Mouse (Mus musculus): ENCODE results near the gene C2cd5. TPM values are rescaled to one million over a fixed set of nuclear protein-coding genes. Genes with fewer than 3 reads are reported as not detected.
"Not testable (repeated sequence)": the region's sequence is repeated elsewhere in the genome, so short reads cannot be mapped to it uniquely, and the experiment has no call there.

The C2cd5 gene
- 43.1 and 43.4 TPM in 2 replicates for polyA plus RNA-seq (2015; fragmentation: Nextera tagmentation; extraction: Ambion mirVana)

- Histone ChIP-seq H3K9me3 (no peaks in the 10 kb centered on the region), H3K9ac (peak within 1 kb of the TSS; percentile 94)
These were observed at the start of gene C2cd5 for GRCm38 (mm10) chr6:143099681-143100382. C2cd5 (minus strand) TSS chr6:143100141.

GRCm38 (mm10) chr6:143148868-143149267 is 48.9 kb upstream of the C2cd5 start:
- Histone ChIP-seq H3K9ac (no peak overlapping the region), H3K4me2 (no peak overlapping the region), H3K27ac (replicated peaks) (no peak overlapping the region), H3K27me3 (no peaks in the 10 kb centered on the region), H3K9me3 (no peaks in the 10 kb centered on the region), H3K4me3 (no peak overlapping the region), H3K4me1 (replicated peaks) (peaks cover 10% of the 10 kb centered on the region; the same call in 1 of the 2 replicates), H3K36me3 (no peaks in the 10 kb centered on the region)
- ATAC-seq (ENCODE audit: low FRiP score, low read depth) = no peak

More at GRCm38 (mm10) chr6:143099681-143100382, at the start of gene C2cd5:
- peak; percentile 96 for ATAC-seq (ENCODE audit: low FRiP score, low read depth)
- under 1% methylated on average over 70 of the region's 75 CpGs for WGBS
- peaks cover 17% of the 10 kb centered on the region for H3K4me1 ChIP-seq (replicated peaks)
- H3K4me3 ChIP-seq = peak within 1 kb of the TSS; percentile 91
- peak within 1 kb of the TSS; percentile 99 for H3K27ac ChIP-seq (replicated peaks)
- peaks cover 3% of the 10 kb centered on the region; the same call in 1 of the 2 replicates for H3K36me3 ChIP-seq
- peak within 1 kb of the TSS; percentile 66 for H3K4me2 ChIP-seq
- H3K27me3 ChIP-seq = no peaks in the 10 kb centered on the region

- Histone ChIP-seq H3K27me3 (no peaks in the 10 kb centered on the region), H3K4me1 (replicated peaks) (peaks cover 8% of the 10 kb centered on the region; the same call in 1 of the 2 replicates), H3K4me3 (no peak overlapping the region), H3K9me3 (no peaks in the 10 kb centered on the region), H3K27ac (replicated peaks) (no peak overlapping the region), H3K36me3 (no peaks in the 10 kb centered on the region), H3K4me2 (no peak overlapping the region), H3K9ac (no peak overlapping the region)
- WGBS = 66% methylated on average over 8 of the region's 8 CpGs
- ATAC-seq (ENCODE audit: low FRiP score, low read depth) = no peak
These were observed 46.8 kb upstream of the C2cd5 start for GRCm38 (mm10) chr6:143146756-143147155.

- Histone ChIP-seq H3K9me3 (no peaks in the 10 kb centered on the region), H3K27me3 (no peaks in the 10 kb centered on the region), H3K4me1 (replicated peaks) (peaks cover 8% of the 10 kb centered on the region; the same call in 1 of the 2 replicates), H3K4me2 (no peak overlapping the region), H3K36me3 (no peaks in the 10 kb centered on the region), H3K9ac (no peak overlapping the region), H3K27ac (replicated peaks) (no peak overlapping the region), H3K4me3 (no peak overlapping the region)
- ATAC-seq (ENCODE audit: low FRiP score, low read depth) = no peak
- WGBS = 55% methylated on average over 7 of the region's 7 CpGs
These were observed 45.1 kb upstream of the C2cd5 start for GRCm38 (mm10) chr6:143145051-143145450.

- 84% methylated on average over 2 of the region's 2 CpGs for WGBS
These were observed 44.6 kb upstream of the C2cd5 start for GRCm38 (mm10) chr6:143144556-143144955.

GRCm38 (mm10) chr6:143143775-143144273 is 43.9 kb upstream of the C2cd5 start:
- Histone ChIP-seq H3K4me2 (peak overlapping the region; percentile 73), H3K36me3 (no peaks in the 10 kb centered on the region), H3K9me3 (no peaks in the 10 kb centered on the region), H3K4me1 (replicated peaks) (peaks cover 8% of the 10 kb centered on the region; the same call in 1 of the 2 replicates), H3K27ac (replicated peaks) (no peak overlapping the region), H3K4me3 (peak overlapping the region; percentile 42), H3K9ac (peak overlapping the region; percentile 33; the same call in 1 of the 2 replicates), H3K27me3 (no peaks in the 10 kb centered on the region)
- ATAC-seq (ENCODE audit: low FRiP score, low read depth) = peak; percentile 61; the same call in 1 of the 2 replicates
- 20% methylated on average over 19 of the region's 19 CpGs for WGBS

More at GRCm38 (mm10) chr6:143144556-143144955, 44.6 kb upstream of the C2cd5 start:
- ATAC-seq (ENCODE audit: low FRiP score, low read depth) = no peak
- H3K27me3 ChIP-seq = no peaks in the 10 kb centered on the region
- H3K9me3 ChIP-seq = no peaks in the 10 kb centered on the region
- no peak overlapping the region for H3K4me3 ChIP-seq
- peaks cover 8% of the 10 kb centered on the region; the same call in 1 of the 2 replicates for H3K4me1 ChIP-seq (replicated peaks)
- H3K9ac ChIP-seq = no peak overlapping the region
- H3K36me3 ChIP-seq = no peaks in the 10 kb centered on the region
- no peak overlapping the region for H3K27ac ChIP-seq (replicated peaks)
- H3K4me2 ChIP-seq = no peak overlapping the region

GRCm38 (mm10) chr6:143143321-143143720 is 43.4 kb upstream of the C2cd5 start:
- H3K4me2 ChIP-seq = peak overlapping the region; percentile 73
- H3K9ac ChIP-seq = no peak overlapping the region
- H3K36me3 ChIP-seq = no peaks in the 10 kb centered on the region
- H3K4me1 ChIP-seq (replicated peaks) = peaks cover 8% of the 10 kb centered on the region; the same call in 1 of the 2 replicates
- H3K27me3 ChIP-seq = no peaks in the 10 kb centered on the region
- no peak overlapping the region for H3K27ac ChIP-seq (replicated peaks)
- peak overlapping the region; percentile 42 for H3K4me3 ChIP-seq
- 78% methylated on average over 9 of the region's 9 CpGs for WGBS
- H3K9me3 ChIP-seq = no peaks in the 10 kb centered on the region
- no peak for ATAC-seq (ENCODE audit: low FRiP score, low read depth)

- Histone ChIP-seq H3K36me3 (no peaks in the 10 kb centered on the region), H3K4me1 (replicated peaks) (peaks cover 8% of the 10 kb centered on the region; the same call in 1 of the 2 replicates), H3K27ac (replicated peaks) (no peak overlapping the region), H3K9ac (no peak overlapping the region), H3K4me3 (no peak overlapping the region), H3K9me3 (no peaks in the 10 kb centered on the region), H3K27me3 (no peaks in the 10 kb centered on the region), H3K4me2 (no peak overlapping the region)
- WGBS = 91% methylated on average over 4 of the region's 4 CpGs
- no peak for ATAC-seq (ENCODE audit: low FRiP score, low read depth)
These were observed 42.9 kb upstream of the C2cd5 start for GRCm38 (mm10) chr6:143142861-143143260.

GRCm38 (mm10) chr6:143141624-143142592 is 42.0 kb upstream of the C2cd5 start:
- WGBS = 71% methylated on average over 10 of the region's 10 CpGs
- not testable (repeated sequence) for H3K36me3 ChIP-seq; H3K27me3 ChIP-seq; H3K9ac ChIP-seq; H3K4me3 ChIP-seq; H3K4me2 ChIP-seq; H3K27ac ChIP-seq (replicated peaks); H3K4me1 ChIP-seq (replicated peaks); H3K9me3 ChIP-seq; ATAC-seq (ENCODE audit: low FRiP score, low read depth)

- 88% methylated on average over 9 of the region's 9 CpGs for WGBS
- Histone ChIP-seq H3K9ac (no peak overlapping the region), H3K4me1 (replicated peaks) (peaks cover 8% of the 10 kb centered on the region; the same call in 1 of the 2 replicates), H3K36me3 (no peaks in the 10 kb centered on the region), H3K4me3 (no peak overlapping the region), H3K4me2 (no peak overlapping the region), H3K9me3 (no peaks in the 10 kb centered on the region), H3K27ac (replicated peaks) (no peak overlapping the region), H3K27me3 (no peaks in the 10 kb centered on the region)
- no peak for ATAC-seq (ENCODE audit: low FRiP score, low read depth)
These were observed 40.9 kb upstream of the C2cd5 start for GRCm38 (mm10) chr6:143140884-143141283.

- Histone ChIP-seq H3K27me3 (no peaks in the 10 kb centered on the region), H3K9ac (no peak overlapping the region), H3K4me1 (replicated peaks) (peaks cover 8% of the 10 kb centered on the region; the same call in 1 of the 2 replicates), H3K4me2 (no peak overlapping the region), H3K9me3 (no peaks in the 10 kb centered on the region), H3K27ac (replicated peaks) (no peak overlapping the region), H3K36me3 (no peaks in the 10 kb centered on the region), H3K4me3 (no peak overlapping the region)
- WGBS = 90% methylated on average over 2 of the region's 2 CpGs
- no peak for ATAC-seq (ENCODE audit: low FRiP score, low read depth)
These were observed 39.5 kb upstream of the C2cd5 start for GRCm38 (mm10) chr6:143139417-143139816.
